10 mouse cellular contexts compared by ENCODE assay signal in the genomic region with DNA sequence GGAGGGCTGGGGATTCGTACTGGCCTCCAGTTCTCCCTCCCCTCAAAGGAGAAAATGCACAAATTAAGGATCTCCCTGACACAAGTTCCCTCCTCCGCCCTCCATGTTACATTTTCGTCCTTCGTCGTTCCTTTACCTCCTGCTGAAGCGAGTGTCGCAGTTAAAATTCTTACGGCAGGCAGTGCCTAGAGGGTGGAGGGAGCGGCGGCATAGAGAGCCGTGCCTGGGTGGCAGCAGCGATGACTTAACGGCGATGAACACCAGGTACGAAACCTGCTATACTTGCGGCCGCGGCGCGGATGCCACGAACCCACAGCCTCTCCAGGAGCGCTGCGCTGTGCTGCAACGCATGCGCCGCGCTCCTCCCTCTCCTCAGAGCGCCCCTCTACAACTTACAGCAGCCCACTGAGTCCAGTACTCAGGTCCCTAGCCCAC. TPM values are rescaled to one million over a fixed set of nuclear protein-coding genes. Genes with fewer than 3 reads are reported as not detected.
A peak's percentile ranks its signal among the peaks of the same experiment; 100 is the strongest.
DNase-seq lines count a peak whose midpoint lies in the region; ATAC-seq and TF ChIP-seq lines count a peak whose summit lies in the region.
"Had no signal": no experiment of that assay in that cellular context is flagged by ENCODE, and none has a peak within 500 bp of the region (broad histone marks: within the 10 kb centered on the region; RNA-seq: fewer than 3 reads in every experiment).

No protein-coding gene starts in this region.

- peak overlapping the region; percentile 50 for H3K4me3 ChIP-seq in forebrain, embryonic 15.5 days
- H3K4me3 ChIP-seq in hindbrain, embryonic 15.5 days = peak overlapping the region; percentile 50
- peak overlapping the region; percentile 43 for H3K4me3 ChIP-seq in limb, embryonic 11.5 days (ENCODE audit: low read depth, low read length)
- H3K4me3 ChIP-seq in midbrain, embryonic 11.5 days (ENCODE audit: low read depth, low read length) = peak overlapping the region; percentile 41
- peak overlapping the region; percentile 72 for H3K4me3 ChIP-seq in spleen, adult 2 months (ENCODE audit: extremely low read depth, insufficient read depth, insufficient read length)

- ATAC-seq in forebrain, embryonic 15.5 days (replicated peaks) = peak; percentile 30
- peak; percentile 63 for ATAC-seq in hindbrain, embryonic 15.5 days (ENCODE audit: low FRiP score, low read depth)
- no peak for ATAC-seq in limb, embryonic 11.5 days (ENCODE audit: insufficient number of reproducible peaks, low FRiP score, low TSS enrichment, low read depth)
- ATAC-seq in midbrain, embryonic 11.5 days (ENCODE audit: low FRiP score) = no peak

- no peaks in the 10 kb centered on the region for H3K27me3 ChIP-seq in forebrain, embryonic 15.5 days
- peaks cover 5% of the 10 kb centered on the region; the same call in 1 of the 2 replicates for H3K27me3 ChIP-seq in hindbrain, embryonic 15.5 days
- no peaks in the 10 kb centered on the region for H3K27me3 ChIP-seq in limb, embryonic 11.5 days (ENCODE audit: control insufficient read depth, insufficient read depth, low read length)
- H3K27me3 ChIP-seq in midbrain, embryonic 11.5 days (ENCODE audit: control insufficient read depth, insufficient read depth, low read length) = no peaks in the 10 kb centered on the region
- H3K27me3 ChIP-seq in spleen, adult 2 months (ENCODE audit: control insufficient read depth, insufficient read depth, low read length) = no peaks in the 10 kb centered on the region
- H3K27me3 ChIP-seq: CH12.LX had no signal

- DNase-seq in adrenal gland, adult 18-20 months (ENCODE audit: low spot score in 2 of 2) = peak; percentile 36 to 39
- no peak for DNase-seq in adrenal gland, postnatal 4 days (ENCODE audit: low spot score in 2 of 2)
- peak; percentile 60 to 72 for DNase-seq in cerebellum, adult 18-20 months
- DNase-seq in limb, embryonic 11.5 days (ENCODE audit: low spot score) = peak; percentile 46
- DNase-seq in midbrain, embryonic 11.5 days (ENCODE audit: low spot score, missing footprints) = peak; percentile 91
- peak in 1 of 2 experiments; percentile 26 for DNase-seq in spleen, adult 2 months (ENCODE audit: low read depth in 1 of 2, low spot score in 2 of 2)

- peak overlapping the region; percentile 53 for H3K9ac ChIP-seq in forebrain, embryonic 15.5 days (replicated peaks)
- H3K9ac ChIP-seq in hindbrain, embryonic 15.5 days = peak overlapping the region; percentile 62
- peak overlapping the region; percentile 74 for H3K9ac ChIP-seq in limb, embryonic 11.5 days (ENCODE audit: low read length)
- H3K9ac ChIP-seq in midbrain, embryonic 11.5 days (ENCODE audit: low read length) = peak overlapping the region; percentile 67

- TF ChIP-seq POLR2A in spleen, adult 2 months (IDR thresholded peaks at IDR 0.05; ENCODE audit: low read depth, low read length) = no peak

- peak overlapping the region; percentile 47 for H3K4me2 ChIP-seq in forebrain, embryonic 15.5 days (replicated peaks)
- H3K4me2 ChIP-seq in hindbrain, embryonic 15.5 days = peak overlapping the region; percentile 67
- H3K4me2 ChIP-seq in limb, embryonic 11.5 days (ENCODE audit: low read depth, severe bottlenecking) = peak overlapping the region; percentile 62
- H3K4me2 ChIP-seq in midbrain, embryonic 11.5 days = peak overlapping the region; percentile 53

- H3K4me1 ChIP-seq in forebrain, embryonic 15.5 days = peaks cover 8% of the 10 kb centered on the region
- peaks cover 8% of the 10 kb centered on the region; the same call in 1 of the 2 replicates for H3K4me1 ChIP-seq in hindbrain, embryonic 15.5 days (replicated peaks)
- no peaks in the 10 kb centered on the region for H3K4me1 ChIP-seq in limb, embryonic 11.5 days (ENCODE audit: control insufficient read depth, insufficient read depth, low read length)
- H3K4me1 ChIP-seq in midbrain, embryonic 11.5 days (ENCODE audit: control insufficient read depth, insufficient read depth, low read length) = peaks cover 4% of the 10 kb centered on the region
- H3K4me1 ChIP-seq in spleen, adult 2 months (ENCODE audit: control insufficient read depth, insufficient read depth, insufficient read length) = no peaks in the 10 kb centered on the region

- H3K36me3 ChIP-seq in forebrain, embryonic 15.5 days = no peaks in the 10 kb centered on the region
- no peaks in the 10 kb centered on the region for H3K36me3 ChIP-seq in hindbrain, embryonic 15.5 days
- no peaks in the 10 kb centered on the region for H3K36me3 ChIP-seq in limb, embryonic 11.5 days (ENCODE audit: control insufficient read depth, insufficient read depth, low read length)
- no peaks in the 10 kb centered on the region for H3K36me3 ChIP-seq in midbrain, embryonic 11.5 days (ENCODE audit: control insufficient read depth, insufficient read depth, low read length)
- no peaks in the 10 kb centered on the region for H3K36me3 ChIP-seq in spleen, adult 2 months (ENCODE audit: control insufficient read depth, insufficient read depth, low read length)

- no peak for TF ChIP-seq CTCF in spleen, adult 2 months (IDR thresholded peaks at IDR 0.05; ENCODE audit: extremely low read depth, insufficient read depth, insufficient read length, insufficient replicate concordance)

- WGBS in forebrain, embryonic 15.5 days = under 1% methylated on average over 26 of the region's 28 CpGs
- under 1% methylated on average over 27 of the region's 28 CpGs for WGBS in hindbrain, embryonic 15.5 days
- WGBS in limb, embryonic 11.5 days = under 1% methylated on average over 23 of the region's 28 CpGs
- WGBS in midbrain, embryonic 11.5 days = 2% methylated on average over 27 of the region's 28 CpGs
- 2% methylated on average over 27 of the region's 28 CpGs for WGBS in spleen, adult 2 months

- no peaks in the 10 kb centered on the region for H3K9me3 ChIP-seq in forebrain, embryonic 15.5 days
- H3K9me3 ChIP-seq in hindbrain, embryonic 15.5 days = no peaks in the 10 kb centered on the region
- no peaks in the 10 kb centered on the region for H3K9me3 ChIP-seq in limb, embryonic 11.5 days (ENCODE audit: control insufficient read depth, low read length)
- no peaks in the 10 kb centered on the region for H3K9me3 ChIP-seq in midbrain, embryonic 11.5 days (ENCODE audit: control insufficient read depth, low read length)

- peak overlapping the region; percentile 68 for H3K27ac ChIP-seq in forebrain, embryonic 15.5 days (replicated peaks)
- H3K27ac ChIP-seq in hindbrain, embryonic 15.5 days (replicated peaks) = peak overlapping the region; percentile 74
- no peak overlapping the region for H3K27ac ChIP-seq in limb, embryonic 11.5 days (replicated peaks; ENCODE audit: low read depth, low read length)
- H3K27ac ChIP-seq in midbrain, embryonic 11.5 days (ENCODE audit: low read depth, low read length) = no peak overlapping the region
- peak overlapping the region; percentile 73 for H3K27ac ChIP-seq in spleen, adult 2 months (ENCODE audit: insufficient read depth, low read length)

RNA-seq across cellular contexts. Expression of a gene that starts 7.0 kb away (rescaled TPM):
- not detected for total RNA-seq in adrenal gland, adult 18-20 months (2021)
- not detected for total RNA-seq in adrenal gland, postnatal 4 days (2021)
- not detected in 2 replicates for polyA plus RNA-seq in forebrain, embryonic 15.5 days (2015; fragmentation: Nextera tagmentation; extraction: Ambion mirVana)
- not detected in 2 replicates for polyA plus RNA-seq in hindbrain, embryonic 15.5 days (2015; fragmentation: Nextera tagmentation; extraction: Ambion mirVana)
- not detected in 2 replicates for polyA plus RNA-seq in limb, embryonic 11.5 days (2014; fragmentation: Nextera tagmentation; extraction: Ambion mirVana)
- not detected in 2 replicates for polyA plus RNA-seq in midbrain, embryonic 11.5 days (2014; fragmentation: Nextera tagmentation; extraction: Ambion mirVana)
- polyA plus RNA-seq in spleen, adult 2 months (2012; rRNA removed) = not detected in 2 replicates
- total RNA-seq: layer of hippocampus, postnatal 14 days had no signal

Comparison
In these comparisons a context has a peak if more than half of its experiments do, and no peak if none do; other contexts are left out.
1. DNase-seq: peak in adrenal gland, adult 18-20 months (2 of 2), cerebellum, adult 18-20 months (2 of 2), limb, embryonic 11.5 days (single experiment) and midbrain, embryonic 11.5 days (single experiment); none in adrenal gland, postnatal 4 days (0 of 2).
2. ATAC-seq: peak in forebrain, embryonic 15.5 days (single experiment) and hindbrain, embryonic 15.5 days (single experiment); none in limb, embryonic 11.5 days (single experiment) and midbrain, embryonic 11.5 days (single experiment).
3. H3K27ac ChIP-seq: peak in forebrain, embryonic 15.5 days (single experiment), hindbrain, embryonic 15.5 days (single experiment) and spleen, adult 2 months (single experiment); none in limb, embryonic 11.5 days (single experiment) and midbrain, embryonic 11.5 days (single experiment).
4. Peak in every context shown above with its lines, with median percentiles within 50 percentile points of each other: H3K4me2 ChIP-seq, H3K4me3 ChIP-seq and H3K9ac ChIP-seq.